Mouse (Mus musculus): ENCODE data around the gene Iqub.

Iqub gene

DNA sequence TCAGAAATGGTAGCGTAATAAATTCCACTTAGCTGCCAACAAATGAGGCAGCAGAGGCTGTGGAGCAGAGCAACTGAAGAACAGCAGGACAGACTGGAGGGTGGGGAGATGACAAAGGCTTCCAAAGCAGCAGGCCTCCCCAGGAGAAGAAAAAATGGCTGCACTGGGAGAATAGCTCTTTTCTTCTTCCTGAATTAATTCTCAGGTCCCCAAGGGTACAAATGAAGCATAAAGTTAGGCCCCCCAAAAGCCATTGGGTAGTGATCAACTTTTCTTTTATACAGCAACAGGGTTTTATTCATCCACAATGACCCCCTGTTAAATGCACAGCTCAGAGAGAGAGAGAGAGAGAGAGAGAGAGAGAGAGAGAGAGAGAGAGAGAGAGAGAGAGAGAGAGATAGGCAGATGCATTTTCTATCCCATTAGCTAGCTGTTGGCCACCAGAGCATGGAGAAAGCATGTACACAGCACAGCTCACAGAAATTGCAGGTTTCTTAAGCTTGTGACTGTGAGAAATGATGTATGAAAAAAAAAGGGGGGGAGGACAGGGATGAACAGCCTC is 44.2 kb downstream of the Iqub start:
- DNase-seq (ENCODE audit: low spot score in 2 of 2), result no peak

DNA sequence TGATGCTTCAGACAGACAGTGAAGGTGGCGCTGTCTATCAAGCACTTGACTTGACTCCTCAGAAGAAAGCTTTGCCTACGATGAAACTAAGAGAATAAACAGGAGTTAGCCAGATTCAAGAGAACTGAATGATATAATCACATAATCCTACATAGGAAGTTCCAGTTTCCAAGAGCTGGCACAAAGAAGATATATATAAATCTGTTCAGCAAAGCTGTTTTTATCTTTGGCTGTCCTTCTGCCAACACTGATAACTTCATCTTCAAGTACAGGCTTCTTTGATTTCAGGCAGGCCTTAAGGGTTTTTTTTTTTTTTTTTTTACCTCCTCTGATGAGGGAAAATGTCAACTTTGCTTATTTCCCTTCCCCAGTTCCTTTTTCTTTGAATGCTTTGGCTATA is 44.7 kb downstream of the Iqub start:
- no peak for DNase-seq (ENCODE audit: low spot score in 2 of 2)

DNA sequence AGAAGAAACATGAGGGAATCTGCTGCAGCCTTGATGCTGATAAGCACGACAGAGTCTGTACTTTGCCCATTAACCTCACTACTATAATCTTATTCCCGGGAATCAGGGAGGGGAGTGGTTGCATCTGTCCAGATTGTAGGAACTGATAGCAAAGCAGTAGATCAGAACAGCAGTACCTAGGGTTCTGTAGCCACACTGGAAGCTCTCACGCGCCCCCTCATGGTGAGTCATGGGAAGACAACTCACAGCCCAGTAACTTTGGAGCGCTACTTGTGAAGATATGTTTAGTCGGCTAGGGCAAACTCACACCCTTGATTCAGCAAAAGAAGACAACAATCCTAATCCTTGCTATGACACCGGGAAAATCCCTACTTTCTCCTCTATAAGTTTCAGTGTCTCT is 58.8 kb downstream of the Iqub start:
- DNase-seq (ENCODE audit: low spot score in 2 of 2), result peak; percentile 29 to 63

DNA sequence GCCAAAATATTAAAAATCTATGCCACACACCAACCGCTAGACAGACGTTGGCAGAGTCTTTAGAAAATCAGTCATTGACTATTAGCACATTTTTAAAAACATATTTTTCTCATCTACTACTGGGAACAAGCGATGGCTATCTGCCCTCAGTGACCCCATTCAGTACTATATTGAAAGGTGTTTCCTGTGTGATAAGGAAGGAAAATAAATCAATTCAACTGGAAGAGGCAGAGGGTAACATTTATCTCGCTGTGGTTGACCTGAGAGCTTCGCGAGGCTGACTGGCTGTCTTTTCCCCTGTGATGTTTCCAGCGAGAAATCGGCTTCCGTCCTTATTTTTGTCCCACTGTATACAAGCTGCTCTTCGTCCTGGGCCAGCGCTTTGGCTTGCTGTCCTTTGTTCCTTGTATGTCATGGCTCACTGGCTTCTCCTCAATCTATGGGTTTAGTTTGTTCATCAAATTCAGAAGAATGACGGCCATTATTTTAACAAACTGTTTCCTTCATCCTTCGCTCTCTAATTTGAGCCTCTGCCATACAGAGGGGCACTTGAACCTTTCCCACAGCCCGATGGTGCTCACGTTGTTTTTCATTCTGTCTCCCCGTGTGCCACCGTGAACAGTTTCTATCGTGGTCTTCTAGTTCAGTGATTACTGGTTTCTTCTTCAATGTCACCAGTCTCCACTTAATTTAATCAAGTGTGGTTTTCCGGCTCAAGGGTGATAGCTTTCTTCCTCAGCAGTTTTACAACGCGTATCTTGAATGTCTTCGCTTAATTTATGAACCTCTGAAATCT is 63.6 kb downstream of the Iqub start:
- no peak for DNase-seq (ENCODE audit: low spot score in 2 of 2)

DNA sequence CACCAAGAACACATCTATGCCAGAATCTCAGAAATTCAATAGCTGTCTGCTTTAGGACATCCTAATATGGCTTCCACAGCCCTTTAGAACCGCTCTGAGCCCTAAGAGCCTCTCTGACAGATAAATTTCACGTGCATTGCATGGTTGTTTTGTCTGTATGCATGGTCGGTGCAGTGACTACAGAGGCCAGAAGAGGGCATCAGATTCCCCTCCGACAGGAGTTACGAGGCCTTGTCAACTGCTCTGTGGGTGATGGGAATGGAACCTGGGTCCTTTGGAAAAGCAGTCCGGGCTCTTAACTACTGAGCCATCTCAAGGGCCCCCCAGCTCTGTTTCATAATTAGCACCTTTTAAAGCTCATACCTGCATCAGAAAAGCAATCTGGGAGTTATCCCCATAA is 64.6 kb downstream of the Iqub start:
- DNase-seq (ENCODE audit: low spot score in 2 of 2), result no peak

DNA sequence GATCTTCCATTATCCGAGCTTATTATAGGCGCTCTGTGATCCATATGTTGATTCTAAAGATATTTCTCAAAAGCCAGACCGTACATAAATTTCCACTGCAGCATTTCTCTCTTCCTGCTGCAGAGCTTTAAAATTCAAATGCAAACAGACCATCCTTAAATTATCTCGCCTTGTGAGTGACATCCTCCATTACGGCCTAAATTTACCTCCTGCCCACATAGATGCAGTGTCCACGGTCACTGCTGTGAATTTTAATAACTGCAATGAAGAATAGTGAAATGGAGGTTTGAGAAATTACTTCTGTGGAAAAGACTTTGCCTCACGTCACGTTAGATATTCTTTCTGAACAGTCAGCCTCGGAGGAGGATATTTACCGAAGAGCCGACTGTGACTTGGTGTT is 98.8 kb downstream of the Iqub start:
- DNase-seq (ENCODE audit: low spot score in 2 of 2), result no peak

DNA sequence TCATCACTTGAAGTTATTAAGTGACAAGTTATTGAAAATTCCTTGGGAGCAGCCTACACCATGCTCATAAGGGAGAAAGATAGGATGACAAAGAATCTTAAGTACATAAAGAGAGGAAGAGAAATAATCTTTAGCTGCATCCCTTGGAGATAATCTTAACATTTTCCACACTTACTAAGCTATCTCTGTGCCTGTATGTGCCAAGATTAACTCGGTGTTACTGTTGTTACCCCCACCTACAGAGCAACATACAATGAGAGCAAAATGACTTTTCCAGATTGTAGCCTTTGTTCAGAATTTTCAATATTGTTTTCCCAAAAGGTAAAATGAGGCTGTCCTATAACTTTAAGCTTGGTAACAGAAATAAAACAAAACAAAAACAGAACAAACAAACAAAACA is 99.4 kb downstream of the Iqub start:
- DNase-seq (ENCODE audit: low spot score in 2 of 2), result no peak

DNA sequence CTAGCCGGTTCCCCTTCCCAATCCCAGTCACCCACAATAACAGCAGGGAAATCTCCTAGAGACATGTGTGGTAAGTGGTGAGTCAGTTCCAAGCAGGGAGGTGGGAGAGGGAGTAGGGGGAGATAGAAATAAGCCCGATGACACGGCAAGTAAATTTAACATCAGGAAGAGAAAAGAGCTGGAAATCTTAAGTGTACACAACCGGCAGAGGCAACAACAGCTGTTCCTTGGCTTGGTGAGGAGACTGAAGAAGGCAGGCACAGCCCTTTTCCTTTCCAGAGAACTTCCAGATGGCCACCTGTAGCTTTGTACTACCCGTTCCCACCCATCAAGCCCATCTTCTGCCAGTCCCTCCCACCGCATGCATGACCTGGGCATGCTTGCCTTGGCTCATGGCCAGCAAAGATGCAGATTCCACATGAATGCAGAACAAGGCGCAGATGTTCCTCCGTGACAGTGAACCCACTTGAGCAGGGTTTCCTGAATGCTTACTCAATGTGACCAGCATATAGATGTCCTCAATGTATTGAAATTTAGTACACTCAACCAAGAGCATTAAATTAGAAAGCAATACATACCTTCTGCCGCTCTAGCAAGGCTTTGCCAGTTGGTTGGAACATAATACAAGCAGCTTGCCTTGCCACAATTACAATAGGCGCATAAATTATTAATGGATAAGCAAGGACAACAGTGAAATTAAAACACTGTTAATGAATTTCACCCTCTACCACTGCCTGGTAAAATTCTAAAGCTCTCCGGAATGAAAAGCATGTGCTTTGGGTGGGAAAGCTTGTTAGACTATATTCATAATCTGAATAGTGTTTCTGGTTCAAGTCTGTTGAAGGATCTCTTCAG is 106.1 kb downstream of the Iqub start:
- DNase-seq (ENCODE audit: low spot score in 2 of 2), result peak in 1 of 2 experiments; percentile 16

DNA sequence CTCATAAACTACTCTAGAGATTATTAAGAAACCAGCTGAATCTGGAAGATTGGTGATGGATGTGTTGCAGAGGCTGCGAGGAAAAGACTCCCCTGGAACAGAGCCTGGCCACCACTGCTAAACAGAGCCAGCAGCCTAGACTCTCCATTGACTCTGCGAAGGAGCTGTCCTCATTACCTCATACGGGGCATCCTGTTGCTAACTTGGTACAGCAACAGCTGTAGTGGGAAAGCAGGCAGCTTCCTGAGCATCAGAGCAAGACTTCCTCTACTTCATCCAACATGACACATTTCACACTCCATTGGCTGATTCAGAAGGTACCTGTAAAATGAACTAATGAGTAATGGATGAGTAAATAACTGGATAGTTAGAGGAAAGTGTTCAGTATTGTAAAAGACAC is 107.1 kb downstream of the Iqub start:
- DNase-seq (ENCODE audit: low spot score in 2 of 2), result no peak

DNA sequence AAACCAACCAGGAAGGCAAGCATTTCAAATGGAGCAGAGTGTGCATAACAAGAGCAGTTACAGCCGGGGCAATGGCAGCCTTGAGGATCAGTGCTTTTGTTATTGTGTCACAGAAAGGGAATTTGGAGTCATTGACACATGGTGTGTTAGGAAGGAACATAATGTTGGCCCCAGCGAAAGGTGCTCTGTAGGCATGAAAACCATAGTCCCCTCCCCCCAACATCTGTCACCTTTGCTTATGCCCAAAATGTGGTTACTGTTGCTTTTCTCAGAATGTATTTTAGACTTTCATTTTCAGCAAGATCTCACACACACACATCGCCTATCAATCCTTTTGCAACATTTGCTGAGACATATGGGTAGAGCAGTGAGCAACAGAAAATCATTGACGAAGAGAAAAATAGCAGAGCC is 117.6 kb downstream of the Iqub start:
- DNase-seq (ENCODE audit: low spot score in 2 of 2), result no peak
